Mouse (Mus musculus): ENCODE measurements around the gene Neo1.

GRCm38 (mm10) chr9:59058060-59058459 lies 21.8 kb upstream of the Neo1 start:
- TF ChIP-seq CTCF (IDR thresholded peaks at IDR 0.05; ENCODE audit: low read depth, low read length) (no peak), GATA1 (IDR thresholded peaks at IDR 0.05; ENCODE audit: borderline replicate concordance, low read length) (no peak)
